Mouse (Mus musculus) heart, embryonic 14.5 days (tissue): ENCODE measurements at regions not wholly inside any gene's neighbourhood (a gene's known extent, or its start where the extent isn't known, plus 50 kb on each side); places are given as distances from the start of the nearest gene placed in this dataset.
"Not testable (repeated sequence)": the region's sequence is repeated elsewhere in the genome, so short reads cannot be mapped to it uniquely, and the experiment has no call there.

Experiments
- ATAC-seq: fragments of 200-750 bp; cut with Nextera tagmentation; 2 replicates; pipeline ENCODE4 v1.8.0; 2017; ENCODE audit warnings: low read depth, moderate TSS enrichment; ENCODE audit not compliant: insufficient number of reproducible peaks, insufficient read depth, low FRiP score
- H3K27ac ChIP-seq, 2 experiments: fragments of 200-500 bp in 1 of 2; fragments of 300-500 bp in 1 of 2; sonication (generic) in 1 of 2; replicated peaks in 1 of 2; 2 replicates each; pipeline ENCODE4 v1.5.1; 2012 to 2014; ENCODE audit warnings: low read depth in 2 of 2, low read length in 2 of 2, control low read depth in 1 of 2, mild to moderate bottlenecking in 1 of 2, mixed read lengths in 1 of 2; ENCODE audit not compliant: control insufficient read depth in 1 of 2, insufficient read depth in 1 of 2
- H3K27me3 ChIP-seq: fragments of 300-500 bp; sonication (generic); 2 replicates; pipeline ENCODE4 v1.6.1; 2014; ENCODE audit warnings: mild to moderate bottlenecking, low read length, control low read depth; ENCODE audit not compliant: control insufficient read depth, insufficient read depth
- H3K36me3 ChIP-seq: fragments of 300-500 bp; sonication (generic); 2 replicates; pipeline ENCODE4 v1.6.1; 2014; ENCODE audit warnings: mild to moderate bottlenecking, control low read depth, low read length, mixed read lengths; ENCODE audit not compliant: control insufficient read depth, insufficient read depth
- H3K4me1 ChIP-seq, 2 experiments: fragments of 200-500 bp in 1 of 2; fragments of 300-500 bp in 1 of 2; sonication (generic) in 1 of 2; 2 replicates each; pipeline ENCODE4 v1.6.1; 2012 to 2014; ENCODE audit warnings: low read length in 2 of 2, control low read depth in 1 of 2, mixed read lengths in 1 of 2; ENCODE audit not compliant: control insufficient read depth in 2 of 2, insufficient read depth in 2 of 2
- H3K4me2 ChIP-seq: fragments of 300-500 bp; sonication (generic); 2 replicates; pipeline ENCODE4 v1.6.1; 2014; ENCODE audit warnings: mild to moderate bottlenecking, low read length
- H3K4me3 ChIP-seq, 2 experiments: fragments of 200-500 bp in 1 of 2; fragments of 300-500 bp in 1 of 2; sonication (generic) in 1 of 2; 2 replicates each; pipeline ENCODE4 v1.5.1; 2012 to 2014; ENCODE audit warnings: low read length in 2 of 2, mild to moderate bottlenecking in 2 of 2, control low read depth in 1 of 2, low read depth in 1 of 2, moderate library complexity in 1 of 2; ENCODE audit not compliant: control insufficient read depth in 1 of 2, insufficient read depth in 1 of 2
- H3K9ac ChIP-seq: fragments of 300-500 bp; sonication (generic); 2 replicates; pipeline ENCODE4 v1.6.1; 2014; ENCODE audit warnings: mild to moderate bottlenecking, low read length
- H3K9me3 ChIP-seq: fragments of 300-500 bp; sonication (generic); 2 replicates; pipeline ENCODE4 v1.6.1; 2016; ENCODE audit warnings: low read length, control low read depth; ENCODE audit not compliant: control insufficient read depth
- WGBS: fragments of 180-500 bp; shearing (Covaris S2); extraction: QIAGEN DNeasy Blood & Tissue Kit; methylation state at CpG from one replicate; pipeline ENCODE4 v1.1.7; 2014; 5-methylcytosine and 5-hydroxymethylcytosine counted together

DNA sequence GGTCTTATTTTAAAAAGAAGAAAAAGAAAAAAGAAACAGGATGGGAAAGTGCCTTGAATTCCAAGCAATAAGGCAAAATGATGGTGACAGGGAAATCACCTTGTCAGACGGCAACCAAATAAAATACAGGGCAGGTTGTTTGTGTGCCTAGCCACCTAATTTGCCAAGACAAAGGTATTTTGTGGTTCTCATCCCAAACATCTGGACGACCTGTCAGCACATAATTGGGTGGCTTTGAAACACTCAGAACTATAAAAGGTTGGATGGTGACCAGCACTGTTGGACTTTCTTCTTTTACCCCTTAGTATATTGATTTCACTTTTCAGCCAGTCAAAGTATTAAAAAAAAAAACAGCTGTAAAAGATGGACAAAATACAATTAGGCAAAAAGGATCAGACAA is 58.8 kb upstream of the Gm12728 start:
- ATAC-seq: no peak

DNA sequence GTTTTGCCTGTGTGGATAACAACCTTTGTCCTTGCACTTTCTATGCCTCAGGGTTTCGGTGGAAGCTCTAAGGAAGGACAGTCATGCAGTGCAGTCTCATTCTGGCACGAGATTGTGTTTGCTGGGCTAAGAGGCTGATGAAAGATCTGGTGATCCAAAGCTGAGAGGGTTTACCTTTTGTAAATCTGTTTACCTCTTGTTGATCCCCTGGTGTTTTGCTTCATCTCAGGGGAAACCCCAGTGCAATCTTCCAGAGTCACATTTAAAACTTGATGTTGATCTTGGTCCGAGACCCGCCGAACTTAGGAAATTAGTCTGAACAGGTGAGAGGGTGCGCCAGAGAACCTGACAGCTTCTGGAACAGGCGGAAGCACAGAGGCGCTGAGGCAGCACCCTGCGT is 54.6 kb upstream of the Gm12728 start:
- H3K4me1 ChIP-seq, H3K4me3 ChIP-seq, H3K4me2 ChIP-seq, H3K36me3 ChIP-seq, ATAC-seq, H3K9ac ChIP-seq, H3K9me3 ChIP-seq, H3K27ac ChIP-seq, H3K27me3 ChIP-seq: not testable (repeated sequence)
- 84% methylated on average over 6 of the region's 9 CpGs for WGBS

More for the DNA sequence above, 58.8 kb upstream of the Gm12728 start:
- no peaks in the 10 kb centered on the region for H3K9me3 ChIP-seq
- no peak overlapping the region for H3K27ac ChIP-seq
- H3K36me3 ChIP-seq: no peaks in the 10 kb centered on the region
- no peak overlapping the region for H3K4me2 ChIP-seq
- no peaks in the 10 kb centered on the region for H3K4me1 ChIP-seq
- WGBS: 70% methylated on average over 2 of the region's 2 CpGs
- no peak overlapping the region for H3K4me3 ChIP-seq
- no peaks in the 10 kb centered on the region for H3K27me3 ChIP-seq
- H3K9ac ChIP-seq: no peak overlapping the region
